Mouse (Mus musculus) right cerebral cortex, postnatal 14 days (tissue): ENCODE results near the gene Pyroxd2.

Experiments
- DNase-seq: peaks from one replicate; pipeline ENCODE4 v3.0.0; 2022

The Pyroxd2 gene

GRCm38 (mm10) chr19:42745084-42745868, 7.3 kb downstream of the Pyroxd2 start:
- DNase-seq, result no peak

DNA sequence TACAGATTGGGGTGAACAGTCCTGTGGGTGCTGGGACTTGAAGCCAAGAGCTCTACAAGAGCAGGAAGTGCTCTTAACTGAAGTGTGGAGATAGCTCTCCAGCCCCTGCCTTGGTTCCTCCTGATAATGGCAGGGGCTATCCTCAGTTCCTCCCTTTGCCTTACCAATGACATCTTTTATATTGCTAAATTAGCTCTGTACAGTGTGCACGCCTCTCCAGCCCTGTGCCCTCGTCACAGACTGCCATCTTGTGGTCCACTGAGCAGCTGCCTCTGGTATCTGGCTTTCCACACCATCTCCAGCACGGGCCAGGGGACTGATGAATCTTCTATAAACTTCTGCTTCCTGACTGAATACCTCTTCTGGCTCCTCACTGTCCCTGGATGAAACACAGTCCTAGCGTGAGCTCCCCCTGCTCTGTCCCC, 8.4 kb downstream of the Pyroxd2 start:
- DNase-seq, result peak; percentile 64

GRCm38 (mm10) chr19:42743261-42743660, 9.3 kb downstream of the Pyroxd2 start:
- no peak for DNase-seq

- DNase-seq, result no peak
Measured at GRCm38 (mm10) chr19:42741884-42742283, 10.7 kb downstream of the Pyroxd2 start.

GRCm38 (mm10) chr19:42740163-42740899, 12.2 kb downstream of the Pyroxd2 start:
- DNase-seq, result no peak

DNA sequence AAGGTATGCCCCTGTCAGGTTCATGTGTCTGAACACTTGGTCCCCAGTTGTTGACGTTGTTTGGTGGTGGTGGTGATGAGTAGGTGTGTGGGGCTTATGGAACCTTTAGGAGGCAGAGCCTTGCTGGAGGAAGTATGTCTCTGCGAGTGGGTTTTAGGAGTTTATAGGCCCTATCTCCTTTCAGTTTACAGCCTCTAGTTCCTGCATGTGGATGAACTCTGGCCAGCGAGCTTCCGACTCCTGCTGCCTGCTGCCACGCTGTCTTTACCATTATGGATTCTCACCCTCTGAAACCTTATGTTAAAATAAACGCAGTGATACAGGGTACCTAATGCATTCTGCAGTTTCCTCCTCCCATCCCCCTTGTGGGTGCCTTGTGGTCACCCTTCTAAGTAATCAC, 12.8 kb downstream of the Pyroxd2 start:
- no peak for DNase-seq

- no peak for DNase-seq
Measured at GRCm38 (mm10) chr19:42737753-42738152, 14.8 kb downstream of the Pyroxd2 start.

DNA sequence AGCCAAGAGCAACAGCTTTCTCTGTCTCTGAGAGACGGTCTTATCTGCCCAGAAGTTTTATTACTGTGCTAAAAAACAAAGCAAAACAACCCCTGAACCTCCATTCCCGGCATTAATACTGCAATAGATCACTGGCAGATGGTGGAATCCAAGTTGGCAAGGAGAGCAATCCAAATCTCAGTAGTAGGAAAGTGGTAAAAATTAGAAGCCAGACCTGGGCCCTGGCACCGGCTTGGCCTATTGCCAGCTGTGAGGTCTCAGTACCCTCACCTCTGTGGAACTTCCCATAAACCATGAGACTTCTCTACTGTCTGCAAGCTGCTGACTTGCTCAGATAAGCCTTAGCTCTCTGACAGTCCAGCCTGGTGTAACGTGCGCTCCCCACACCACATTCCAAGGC, 17.6 kb downstream of the Pyroxd2 start:
- no peak for DNase-seq

GRCm38 (mm10) chr19:42727424-42727823, 25.2 kb downstream of the Pyroxd2 start:
- DNase-seq, result no peak

- DNase-seq, result no peak
Measured at GRCm38 (mm10) chr19:42726766-42727165, 25.8 kb downstream of the Pyroxd2 start.

DNA sequence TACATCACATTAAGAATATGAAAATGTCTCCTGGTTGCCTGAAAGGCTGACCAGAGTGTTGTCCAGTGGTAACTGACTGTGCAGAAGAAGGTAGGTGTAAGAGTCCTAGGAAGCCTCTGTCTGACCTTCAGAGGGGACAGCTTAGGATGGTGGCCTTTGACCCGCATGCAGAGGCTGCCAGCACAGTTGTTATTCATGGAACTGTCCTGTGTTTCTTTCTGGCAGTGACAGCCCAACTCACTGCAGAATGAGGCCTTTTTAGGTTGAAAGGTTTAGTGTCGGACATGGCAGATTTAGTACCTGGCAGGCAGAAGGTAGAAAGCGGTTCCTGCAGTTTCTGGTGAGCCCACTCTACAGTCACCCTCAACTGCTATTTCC, 26.6 kb downstream of the Pyroxd2 start:
- DNase-seq, result no peak

- no peak for DNase-seq
Measured at GRCm38 (mm10) chr19:42725056-42725972, 27.3 kb downstream of the Pyroxd2 start.

- no peak for DNase-seq
Measured at GRCm38 (mm10) chr19:42723302-42723701, 29.3 kb downstream of the Pyroxd2 start.

DNA sequence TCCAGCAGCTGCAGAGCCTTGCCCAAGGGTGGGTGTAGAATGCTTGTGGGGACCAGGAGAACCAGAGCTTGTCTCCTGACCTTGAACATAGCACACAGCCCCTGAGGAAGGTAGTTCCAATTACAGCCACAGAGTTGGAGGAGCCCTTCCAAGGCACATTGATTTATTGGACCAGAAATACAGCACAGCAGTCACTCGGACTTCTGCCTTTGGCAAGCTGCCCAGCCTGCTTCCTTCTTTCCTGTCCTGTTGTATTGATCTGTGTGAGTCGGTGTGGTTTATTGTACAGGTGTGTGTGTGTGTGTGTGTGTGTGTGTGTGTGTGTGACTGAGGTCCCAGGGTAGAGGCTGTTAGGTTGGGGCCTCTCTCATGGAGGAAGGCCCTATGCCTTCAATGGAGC, 30.1 kb downstream of the Pyroxd2 start:
- DNase-seq, result no peak

DNA sequence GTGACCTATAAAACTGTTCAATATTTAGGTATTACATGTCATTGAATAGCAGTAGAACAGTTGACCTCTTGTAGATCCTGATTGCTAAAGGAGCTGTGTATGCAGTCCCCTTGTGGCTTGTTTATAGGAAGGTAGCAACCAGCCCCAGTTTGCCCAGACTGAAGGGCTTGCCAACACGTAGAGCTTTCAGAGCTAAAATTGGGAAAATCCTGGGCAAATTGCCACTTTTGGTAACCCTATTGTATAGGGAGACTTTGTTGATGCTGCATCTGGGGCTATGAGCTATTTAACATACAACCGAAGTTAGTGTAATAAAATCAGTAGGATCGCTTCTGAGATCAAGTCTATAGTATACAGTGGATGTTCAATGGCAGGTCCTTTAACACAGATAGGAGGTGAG, 34.5 kb downstream of the Pyroxd2 start:
- no peak for DNase-seq

DNA sequence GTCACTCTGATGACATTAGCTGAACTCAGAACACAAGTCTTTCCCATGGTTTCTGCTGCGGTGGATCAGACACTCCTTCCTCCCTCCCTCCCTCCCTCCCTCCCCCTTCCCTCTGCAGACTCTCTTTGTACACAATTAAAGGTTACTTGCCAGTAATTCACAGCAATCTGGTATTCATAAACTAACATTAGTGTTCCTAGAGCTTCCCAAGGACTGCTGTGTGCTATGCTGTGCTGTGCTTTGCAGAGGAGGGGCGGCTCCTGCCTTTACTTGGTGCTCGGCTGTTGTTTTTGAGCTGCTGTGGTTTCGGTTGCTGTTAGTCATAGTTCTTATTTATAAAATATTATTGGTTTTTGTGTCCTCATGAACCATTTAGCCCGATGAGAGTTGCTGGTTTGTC, 34.9 kb downstream of the Pyroxd2 start:
- no peak for DNase-seq

DNA sequence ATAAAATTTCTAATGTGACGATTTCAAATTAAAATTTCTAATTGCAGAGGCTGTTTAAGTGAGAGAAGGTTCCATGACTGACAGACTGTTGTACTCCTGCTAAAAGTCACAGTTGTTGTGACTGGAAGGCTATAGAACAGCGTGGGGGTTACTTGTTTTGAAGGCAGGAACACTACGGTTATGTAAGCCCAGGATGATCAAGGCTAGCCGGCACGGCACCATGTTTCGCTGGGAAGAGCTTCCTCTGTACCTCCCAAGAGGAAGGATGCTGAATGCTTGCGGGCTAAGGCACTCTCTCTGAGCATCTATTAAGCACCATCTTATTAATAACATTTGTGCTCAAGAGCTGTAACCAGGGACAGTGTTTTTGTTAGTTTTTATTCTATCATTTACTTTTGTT, 36.1 kb downstream of the Pyroxd2 start:
- DNase-seq, result no peak

DNA sequence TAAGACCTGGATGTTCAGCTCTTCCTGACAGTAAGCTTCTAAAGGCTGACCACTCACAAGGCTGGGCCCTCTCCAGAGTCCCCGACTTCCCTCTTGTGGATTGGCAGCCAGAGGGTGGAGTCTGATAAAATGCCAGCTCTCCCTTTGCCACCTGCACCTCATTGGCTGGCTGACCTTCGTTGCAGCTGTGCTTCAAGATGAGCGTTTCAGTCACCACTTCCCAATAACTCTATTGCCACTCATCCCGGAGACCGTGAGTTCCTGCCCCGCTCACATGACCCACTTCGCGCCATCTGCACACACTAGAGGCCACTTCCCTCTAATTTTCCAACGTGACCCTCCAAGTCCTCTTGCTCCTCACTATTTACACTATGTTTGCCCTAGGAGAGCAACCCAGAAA, 38.8 kb downstream of the Pyroxd2 start:
- no peak for DNase-seq

DNA sequence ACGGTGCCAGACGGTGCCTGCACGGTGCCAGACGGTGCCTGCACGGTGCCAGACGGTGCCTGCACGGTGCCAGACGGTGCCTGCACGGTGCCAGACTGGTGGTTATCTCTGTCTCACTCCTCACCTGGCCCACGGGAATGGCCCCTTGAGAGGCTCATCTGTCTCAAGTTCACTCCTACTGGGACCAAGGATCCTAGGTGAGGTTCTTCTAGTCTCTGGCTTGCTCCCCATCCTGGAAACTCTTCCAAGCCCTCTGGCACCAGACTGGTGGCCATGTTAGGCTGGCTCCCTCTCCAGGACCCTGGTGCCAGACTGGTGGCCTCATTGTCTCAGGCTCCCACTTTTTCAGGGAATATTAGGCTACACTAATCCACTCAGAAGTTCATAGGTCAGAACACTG, 53.1 kb downstream of the Pyroxd2 start:
- no peak for DNase-seq

- DNase-seq, result no peak
Measured at GRCm38 (mm10) chr19:42698576-42698975, 54.0 kb downstream of the Pyroxd2 start.

DNA sequence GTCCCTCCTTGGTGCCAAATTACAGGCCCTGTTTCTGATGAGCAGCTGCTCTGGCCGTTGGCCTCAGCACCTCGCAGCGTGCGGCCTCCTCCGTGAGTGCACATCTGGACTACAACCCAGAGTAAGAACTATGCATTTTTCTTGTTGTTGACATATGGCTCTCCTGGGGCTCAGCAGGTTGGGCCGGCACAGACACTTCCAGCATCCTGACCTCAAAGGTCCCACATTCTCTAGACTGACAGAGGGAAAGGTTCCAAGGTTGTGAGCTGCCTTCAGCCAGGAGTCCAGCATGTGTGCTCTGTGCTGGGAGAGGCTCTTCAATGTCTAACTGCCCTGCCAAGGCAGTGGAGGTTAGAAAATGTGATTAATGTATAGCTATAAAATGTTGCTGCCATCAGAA, 55.2 kb downstream of the Pyroxd2 start:
- DNase-seq, result no peak

DNA sequence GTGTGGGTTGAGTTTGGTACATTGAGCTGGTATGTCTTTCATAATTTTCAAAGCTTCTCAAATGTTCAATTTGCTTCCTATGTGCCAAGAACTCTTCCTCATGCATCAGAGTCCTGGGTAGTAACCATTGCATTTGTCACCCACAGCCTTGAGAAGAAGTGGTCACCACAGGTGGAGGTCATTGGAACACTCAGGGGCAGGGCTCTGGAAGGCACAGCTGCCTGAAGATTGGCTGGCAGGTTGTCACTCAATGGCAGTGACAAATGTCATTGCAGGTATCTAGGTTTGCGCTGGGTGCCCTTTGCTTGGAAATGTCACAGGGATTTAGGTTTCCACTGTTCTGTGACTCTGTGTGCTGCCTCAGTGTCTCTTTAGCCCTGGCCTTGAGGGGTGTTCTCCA, 62.3 kb downstream of the Pyroxd2 start:
- DNase-seq, result no peak

- DNase-seq, result no peak
Measured at GRCm38 (mm10) chr19:42689786-42690185, 62.8 kb downstream of the Pyroxd2 start.
